Mouse (Mus musculus) liver, adult 2 months (tissue): ENCODE measurements around the gene Ddah2. TPM values are rescaled to one million over a fixed set of nuclear protein-coding genes. Genes with fewer than 3 reads are reported as not detected.
"Not testable (repeated sequence)": the region's sequence is repeated elsewhere in the genome, so short reads cannot be mapped to it uniquely, and the experiment has no call there.

Experiments used
- DNase-seq: peaks from one replicate; pipeline ENCODE4 v3.0.0-alpha.2; 2011; ENCODE audit warnings: low read depth, low spot score; ENCODE audit errors: extremely low read depth
- H3K27ac ChIP-seq: fragments of 200-500 bp; replicated peaks from 2 replicates; pipeline ENCODE4 v1.5.1; 2012; ENCODE audit warnings: low read depth, mild to moderate bottlenecking, control low read depth, inconsistent platforms, low read length; ENCODE audit not compliant: insufficient read depth
- H3K27me3 ChIP-seq: fragments of 200-500 bp; 2 replicates; pipeline ENCODE4 v1.6.1; 2012; ENCODE audit warnings: mild to moderate bottlenecking, moderate library complexity, low read length, inconsistent platforms; ENCODE audit not compliant: control insufficient read depth, insufficient read depth
- H3K36me3 ChIP-seq: fragments of 200-500 bp; 2 replicates; pipeline ENCODE4 v1.6.1; 2012; ENCODE audit warnings: low read length, inconsistent platforms; ENCODE audit not compliant: control insufficient read depth, insufficient read depth
- H3K4me1 ChIP-seq: fragments of 200-500 bp; 2 replicates; pipeline ENCODE4 v1.6.1; 2011; ENCODE audit warnings: low read length; ENCODE audit not compliant: control insufficient read depth, insufficient read depth
- H3K4me3 ChIP-seq: fragments of 200-500 bp; 2 replicates; pipeline ENCODE4 v1.5.1; 2011; ENCODE audit warnings: low read depth, mild to moderate bottlenecking, control low read depth, low read length, moderate library complexity; ENCODE audit not compliant: insufficient read depth
- H3K79me2 ChIP-seq: fragments of 200-500 bp; 2 replicates; pipeline ENCODE4 v1.6.1; 2012; ENCODE audit warnings: inconsistent platforms, mild to moderate bottlenecking, low read length, moderate library complexity; ENCODE audit not compliant: control insufficient read depth, insufficient read depth
- H3K9ac ChIP-seq: fragments of 200-500 bp; 2 replicates; pipeline ENCODE4 v1.6.1; 2012; ENCODE audit warnings: low read depth, mild to moderate bottlenecking, control low read depth, inconsistent platforms, low read length
- CTCF ChIP-seq: fragments of 200-500 bp; IDR thresholded peaks from 2 replicates; pipeline ENCODE4 v1.5.1; 2011; ENCODE audit warnings: low read depth, low read length, control low read depth
- POLR2A ChIP-seq: fragments of 200-500 bp; IDR thresholded peaks from 2 replicates; pipeline ENCODE4 v1.6.1; 2011; ENCODE audit warnings: low read length, control low read depth; ENCODE audit not compliant: insufficient read depth; ENCODE audit errors: extremely low read depth
- WGBS: fragments of 180-500 bp; shearing (Covaris S2); methylation state at CpG from one replicate; pipeline ENCODE4 v1.1.7; 2018; 5-methylcytosine and 5-hydroxymethylcytosine counted together
- polyA plus RNA-seq: library from polyadenylated mRNA; depleted of rRNA; stranded (reverse); fragments of >200 nt; gene quantifications from 2 replicates; pipeline ENCODE4 v1.2.3, GENCODE M21; 2012
- total RNA-seq: library from RNA; depleted of rRNA; stranded (reverse); fragments of >200 nt; gene quantifications from 2 replicates; pipeline ENCODE4 v1.2.3, GENCODE M21; 2014

Ddah2 gene
- total and polyA plus RNA-seq, 2 experiments: 3.0 to 3.9 TPM

- 48% methylated on average over 19 of the region's 19 CpGs for WGBS
- TF ChIP-seq CTCF: peak; percentile 82
- no peak for TF ChIP-seq POLR2A
- Histone ChIP-seq H3K4me3 (no peak overlapping the region), H3K9ac (no peak overlapping the region), H3K27me3 (no peaks in the 10 kb centered on the region), H3K36me3 (no peaks in the 10 kb centered on the region), H3K79me2 (no peaks in the 10 kb centered on the region), H3K27ac (no peak overlapping the region), H3K4me1 (no peaks in the 10 kb centered on the region)
- DNase-seq: peak; percentile 33
Measured at GRCm38 (mm10) chr17:35029691-35030532, 28.9 kb upstream of the Ddah2 start.

GRCm38 (mm10) chr17:35031272-35031671 lies 27.6 kb upstream of the Ddah2 start:
- WGBS: 93% methylated on average over 11 of the region's 11 CpGs
- no peaks in the 10 kb centered on the region for H3K36me3 ChIP-seq
- no peak overlapping the region for H3K4me3 ChIP-seq
- DNase-seq: no peak
- H3K9ac ChIP-seq: no peak overlapping the region
- H3K27me3 ChIP-seq: no peaks in the 10 kb centered on the region
- H3K79me2 ChIP-seq: no peaks in the 10 kb centered on the region
- no peak overlapping the region for H3K27ac ChIP-seq
- TF ChIP-seq CTCF (no peak), POLR2A (no peak)
- no peaks in the 10 kb centered on the region for H3K4me1 ChIP-seq

GRCm38 (mm10) chr17:35031880-35032279 lies 27.0 kb upstream of the Ddah2 start:
- no peaks in the 10 kb centered on the region for H3K4me1 ChIP-seq
- 88% methylated on average over 7 of the region's 7 CpGs for WGBS
- H3K27me3 ChIP-seq: no peaks in the 10 kb centered on the region
- no peak for TF ChIP-seq CTCF
- TF ChIP-seq POLR2A: no peak
- no peak overlapping the region for H3K4me3 ChIP-seq
- H3K27ac ChIP-seq: no peak overlapping the region
- no peaks in the 10 kb centered on the region for H3K79me2 ChIP-seq
- DNase-seq: no peak
- no peaks in the 10 kb centered on the region for H3K36me3 ChIP-seq
- no peak overlapping the region for H3K9ac ChIP-seq

GRCm38 (mm10) chr17:35032323-35032870 lies 26.4 kb upstream of the Ddah2 start:
- Histone ChIP-seq H3K9ac (no peak overlapping the region), H3K4me1 (no peaks in the 10 kb centered on the region), H3K79me2 (no peaks in the 10 kb centered on the region), H3K4me3 (no peak overlapping the region), H3K27ac (no peak overlapping the region), H3K27me3 (no peaks in the 10 kb centered on the region), H3K36me3 (no peaks in the 10 kb centered on the region)
- WGBS: 77% methylated on average over 8 of the region's 8 CpGs
- TF ChIP-seq POLR2A (no peak), CTCF (no peak)
- DNase-seq: no peak

- not testable (repeated sequence) for DNase-seq, H3K9ac ChIP-seq, H3K27ac ChIP-seq, H3K36me3 ChIP-seq, H3K4me1 ChIP-seq, H3K27me3 ChIP-seq, H3K4me3 ChIP-seq, H3K79me2 ChIP-seq
- WGBS: 54% methylated on average over 1 of the region's 1 CpGs
Measured at GRCm38 (mm10) chr17:35033703-35034102, 25.1 kb upstream of the Ddah2 start.

GRCm38 (mm10) chr17:35034896-35035295 lies 23.9 kb upstream of the Ddah2 start:
- H3K27ac ChIP-seq: no peak overlapping the region
- H3K27me3 ChIP-seq: no peaks in the 10 kb centered on the region
- no peak overlapping the region for H3K4me3 ChIP-seq
- no peak overlapping the region for H3K9ac ChIP-seq
- H3K79me2 ChIP-seq: no peaks in the 10 kb centered on the region
- H3K36me3 ChIP-seq: no peaks in the 10 kb centered on the region
- 49% methylated on average over 6 of the region's 6 CpGs for WGBS
- H3K4me1 ChIP-seq: no peaks in the 10 kb centered on the region
- no peak for TF ChIP-seq CTCF
- no peak for TF ChIP-seq POLR2A
- no peak for DNase-seq
